Mouse (Mus musculus) erythroblast, embryonic 14.5 days (primary cell): ENCODE measurements around the gene Chpf.

Source experiments
- GATA1 ChIP-seq: IDR thresholded peaks from 2 replicates; pipeline ENCODE4 v1.6.1; 2012; ENCODE audit warnings: low read length, inconsistent platforms, mixed read lengths
- TAL1 ChIP-seq: IDR thresholded peaks from 3 replicates; pipeline ENCODE4 v1.6.1; 2012; ENCODE audit warnings: low read length, inconsistent platforms, mixed read lengths

DNA sequence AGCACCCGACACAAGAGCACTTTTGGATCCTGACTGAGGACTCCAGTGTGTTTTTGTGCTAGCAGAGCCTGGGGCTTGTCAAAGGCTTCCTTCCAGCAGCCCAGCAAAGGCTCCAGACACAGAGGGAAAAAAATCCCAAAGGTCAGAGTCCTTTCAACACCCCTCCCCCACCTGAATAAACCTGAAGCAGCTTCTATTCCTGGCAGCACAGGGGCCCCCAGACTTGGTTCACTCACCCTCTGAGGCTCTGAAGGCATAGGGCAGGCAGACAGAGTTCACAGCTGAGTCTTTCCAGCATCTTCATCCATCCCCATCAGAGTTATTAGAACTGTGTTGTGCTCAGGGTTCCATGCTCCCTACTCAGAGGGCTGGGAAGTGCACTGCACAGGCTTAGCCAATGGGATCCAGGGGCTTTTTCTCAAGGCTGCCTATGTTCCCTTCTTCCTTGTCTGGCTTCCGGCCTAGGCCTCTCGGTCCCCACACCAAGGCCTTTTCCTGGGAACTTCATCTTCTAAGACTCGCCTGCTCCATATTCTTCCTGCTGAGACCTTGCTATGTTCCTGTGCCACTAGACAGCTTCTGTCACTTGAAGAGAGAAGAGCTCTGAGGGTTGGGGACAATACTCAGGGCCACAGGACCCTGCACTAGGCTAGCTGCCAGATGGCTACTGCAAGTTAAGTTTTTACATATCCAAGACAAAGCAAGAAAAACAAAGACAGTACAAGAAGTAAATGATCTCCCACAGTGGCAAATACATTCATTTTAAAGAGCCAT is 32.5 kb upstream of the Chpf start:
- no peak for TF ChIP-seq GATA1
- TF ChIP-seq TAL1 = no peak
